Mouse (Mus musculus): ENCODE data around the gene Zfp523. TPM values are rescaled to one million over a fixed set of nuclear protein-coding genes. Genes with fewer than 3 reads are reported as not detected.

Zfp523 gene
- polyA plus RNA-seq, 1 experiment from 2014 or later = 40.3 TPM

DNA sequence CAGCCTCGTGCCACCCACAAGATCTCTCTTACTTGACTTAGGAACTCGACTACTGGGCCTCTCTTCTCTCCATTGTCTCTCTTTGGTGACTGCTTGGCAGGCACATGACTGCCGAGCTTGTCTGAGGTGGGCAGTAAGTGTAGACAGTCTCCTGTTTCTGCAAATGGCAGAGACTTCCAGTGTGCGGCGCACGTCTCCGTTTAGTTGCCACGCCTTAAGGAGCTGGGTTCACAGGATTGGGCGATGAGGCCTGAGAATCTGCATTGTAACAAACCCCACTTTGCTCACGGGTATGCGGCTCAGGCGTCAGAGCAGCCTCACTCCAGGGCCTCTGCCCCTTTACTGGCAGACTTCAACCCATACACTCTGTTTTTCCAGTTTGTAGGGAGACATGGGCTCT, 26.5 kb upstream of the Zfp523 start:
- Histone ChIP-seq H3K4me2 (ENCODE audit: low read length) (no peak overlapping the region), H3K27ac (ENCODE audit: low read length) (no peak overlapping the region), H3K4me3 (replicated peaks; ENCODE audit: low read length) (no peak overlapping the region), H3K9ac (replicated peaks; ENCODE audit: low read depth, low read length) (no peak overlapping the region), H3K36me3 (ENCODE audit: control insufficient read depth, insufficient read depth) (no peaks in the 10 kb centered on the region), H3K27me3 (replicated peaks; ENCODE audit: control insufficient read depth, insufficient read depth, low read length) (no peaks in the 10 kb centered on the region), H3K4me1 (replicated peaks; ENCODE audit: control insufficient read depth, insufficient read depth, low read length) (peaks cover 6% of the 10 kb centered on the region), H3K9me3 (ENCODE audit: control insufficient read depth, low read length) (no peaks in the 10 kb centered on the region)
- WGBS = 68% methylated on average over 12 of the region's 12 CpGs
- ATAC-seq = no peak

DNA sequence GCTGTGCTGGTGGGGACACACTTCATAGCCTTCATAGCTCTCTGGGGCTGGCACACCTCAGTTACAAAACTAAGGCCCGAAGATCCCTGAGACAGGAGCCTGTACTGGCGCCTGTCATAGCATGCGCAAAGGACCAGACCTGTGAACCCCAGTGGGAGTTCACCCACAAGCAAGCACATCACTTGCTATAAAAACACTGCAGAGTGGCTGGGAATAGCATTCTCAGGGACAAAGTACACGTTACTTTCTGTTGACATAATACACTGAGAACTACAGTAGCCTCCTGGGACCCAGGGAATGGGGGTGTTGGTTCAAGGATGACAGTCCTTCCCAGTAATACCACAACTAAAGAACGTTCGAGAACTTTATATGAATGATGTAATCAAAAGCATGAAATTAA, 23.8 kb upstream of the Zfp523 start:
- Histone ChIP-seq H3K27ac (ENCODE audit: low read length) (no peak overlapping the region), H3K4me2 (ENCODE audit: low read length) (no peak overlapping the region), H3K4me3 (replicated peaks; ENCODE audit: low read length) (no peak overlapping the region), H3K4me1 (replicated peaks; ENCODE audit: control insufficient read depth, insufficient read depth, low read length) (no peaks in the 10 kb centered on the region), H3K27me3 (replicated peaks; ENCODE audit: control insufficient read depth, insufficient read depth, low read length) (no peaks in the 10 kb centered on the region), H3K36me3 (ENCODE audit: control insufficient read depth, insufficient read depth) (no peaks in the 10 kb centered on the region), H3K9me3 (ENCODE audit: control insufficient read depth, low read length) (no peaks in the 10 kb centered on the region), H3K9ac (replicated peaks; ENCODE audit: low read depth, low read length) (no peak overlapping the region)
- WGBS = 86% methylated on average over 6 of the region's 6 CpGs
- no peak for ATAC-seq

DNA sequence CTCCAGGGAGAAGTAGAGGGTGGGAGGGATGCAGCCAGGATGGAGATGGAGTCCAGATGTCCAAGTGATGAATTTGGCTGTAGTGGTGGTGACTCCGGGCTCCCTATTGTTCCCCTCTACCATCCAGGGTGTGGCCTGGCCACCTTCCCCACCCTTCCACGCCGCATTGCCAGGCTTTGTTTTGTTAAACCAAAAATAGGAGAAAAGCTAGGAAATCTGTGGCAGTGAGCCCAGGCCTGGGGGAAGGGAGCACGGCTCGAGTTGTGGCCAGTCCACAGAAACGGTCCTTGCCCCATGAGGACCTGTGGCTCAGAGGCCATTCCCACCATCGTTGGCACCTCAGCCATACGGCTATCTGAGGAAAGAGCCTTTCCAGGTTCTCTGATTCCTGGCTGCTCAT, 22.0 kb upstream of the Zfp523 start:
- H3K4me2 ChIP-seq (ENCODE audit: low read length) = no peak overlapping the region
- no peak for ATAC-seq
- no peaks in the 10 kb centered on the region for H3K36me3 ChIP-seq (ENCODE audit: control insufficient read depth, insufficient read depth)
- no peaks in the 10 kb centered on the region for H3K4me1 ChIP-seq (replicated peaks; ENCODE audit: control insufficient read depth, insufficient read depth, low read length)
- 78% methylated on average over 8 of the region's 8 CpGs for WGBS
- H3K27ac ChIP-seq (ENCODE audit: low read length) = no peak overlapping the region
- no peaks in the 10 kb centered on the region for H3K9me3 ChIP-seq (ENCODE audit: control insufficient read depth, low read length)
- H3K27me3 ChIP-seq (replicated peaks; ENCODE audit: control insufficient read depth, insufficient read depth, low read length) = no peaks in the 10 kb centered on the region
- no peak overlapping the region for H3K9ac ChIP-seq (replicated peaks; ENCODE audit: low read depth, low read length)
- H3K4me3 ChIP-seq (replicated peaks; ENCODE audit: low read length) = no peak overlapping the region

- no peak overlapping the region for H3K9ac ChIP-seq (replicated peaks; ENCODE audit: low read depth, low read length)
- H3K36me3 ChIP-seq (ENCODE audit: control insufficient read depth, insufficient read depth) = 0 out of 2 replicates have a peak, but pooled peaks cover 2% of the 10 kb centered on the region
These were observed 16.6 kb upstream of the Zfp523 start for GRCm38 (mm10) chr17:28160361-28160760.

GRCm38 (mm10) chr17:28161310-28161881, 15.5 kb upstream of the Zfp523 start:
- no peak overlapping the region for H3K4me3 ChIP-seq (replicated peaks; ENCODE audit: low read length)
- H3K4me2 ChIP-seq (ENCODE audit: low read length) = no peak overlapping the region
- H3K4me1 ChIP-seq (replicated peaks; ENCODE audit: control insufficient read depth, insufficient read depth, low read length) = peaks cover 2% of the 10 kb centered on the region; the same call in 1 of the 2 replicates
- WGBS = 22% methylated on average over 11 of the region's 11 CpGs
- H3K27ac ChIP-seq (ENCODE audit: low read length) = no peak overlapping the region
- 0 out of 2 replicates have a peak, but pooled peaks cover 2% of the 10 kb centered on the region for H3K27me3 ChIP-seq (replicated peaks; ENCODE audit: control insufficient read depth, insufficient read depth, low read length)
- H3K9ac ChIP-seq (replicated peaks; ENCODE audit: low read depth, low read length) = no peak overlapping the region
- H3K9me3 ChIP-seq (ENCODE audit: control insufficient read depth, low read length) = no peaks in the 10 kb centered on the region
- ATAC-seq = no peak
- H3K36me3 ChIP-seq (ENCODE audit: control insufficient read depth, insufficient read depth) = 0 out of 2 replicates have a peak, but pooled peaks cover 2% of the 10 kb centered on the region

More at GRCm38 (mm10) chr17:28160361-28160760, 16.6 kb upstream of the Zfp523 start:
- WGBS = 31% methylated on average over 10 of the region's 10 CpGs
- no peak overlapping the region for H3K27ac ChIP-seq (ENCODE audit: low read length)
- 0 out of 2 replicates have a peak, but pooled peaks cover 2% of the 10 kb centered on the region for H3K27me3 ChIP-seq (replicated peaks; ENCODE audit: control insufficient read depth, insufficient read depth, low read length)
- no peak for ATAC-seq
- H3K4me2 ChIP-seq (ENCODE audit: low read length) = no peak overlapping the region
- H3K9me3 ChIP-seq (ENCODE audit: control insufficient read depth, low read length) = no peaks in the 10 kb centered on the region
- H3K4me1 ChIP-seq (replicated peaks; ENCODE audit: control insufficient read depth, insufficient read depth, low read length) = peaks cover 2% of the 10 kb centered on the region; the same call in 1 of the 2 replicates
- no peak overlapping the region for H3K4me3 ChIP-seq (replicated peaks; ENCODE audit: low read length)

- 13% methylated on average over 6 of the region's 6 CpGs for WGBS
- no peak overlapping the region for H3K27ac ChIP-seq (ENCODE audit: low read length)
- ATAC-seq = peak; percentile 63
- H3K4me3 ChIP-seq (replicated peaks; ENCODE audit: low read length) = no peak overlapping the region
- H3K4me2 ChIP-seq (ENCODE audit: low read length) = no peak overlapping the region
- peaks cover 2% of the 10 kb centered on the region; the same call in 1 of the 2 replicates for H3K4me1 ChIP-seq (replicated peaks; ENCODE audit: control insufficient read depth, insufficient read depth, low read length)
- 0 out of 2 replicates have a peak, but pooled peaks cover 3% of the 10 kb centered on the region for H3K36me3 ChIP-seq (ENCODE audit: control insufficient read depth, insufficient read depth)
- no peaks in the 10 kb centered on the region for H3K9me3 ChIP-seq (ENCODE audit: control insufficient read depth, low read length)
- 0 out of 2 replicates have a peak, but pooled peaks cover 2% of the 10 kb centered on the region for H3K27me3 ChIP-seq (replicated peaks; ENCODE audit: control insufficient read depth, insufficient read depth, low read length)
- H3K9ac ChIP-seq (replicated peaks; ENCODE audit: low read depth, low read length) = no peak overlapping the region
These were observed 13.3 kb upstream of the Zfp523 start for GRCm38 (mm10) chr17:28163666-28164065.

- no peak for ATAC-seq
- Histone ChIP-seq H3K4me2 (ENCODE audit: low read length) (no peak overlapping the region), H3K27me3 (replicated peaks; ENCODE audit: control insufficient read depth, insufficient read depth, low read length) (no peaks in the 10 kb centered on the region), H3K27ac (ENCODE audit: low read length) (no peak overlapping the region), H3K4me1 (replicated peaks; ENCODE audit: control insufficient read depth, insufficient read depth, low read length) (peaks cover 2% of the 10 kb centered on the region; the same call in 1 of the 2 replicates), H3K36me3 (ENCODE audit: control insufficient read depth, insufficient read depth) (0 out of 2 replicates have a peak, but pooled peaks cover 2% of the 10 kb centered on the region), H3K4me3 (replicated peaks; ENCODE audit: low read length) (no peak overlapping the region), H3K9me3 (ENCODE audit: control insufficient read depth, low read length) (no peaks in the 10 kb centered on the region), H3K9ac (replicated peaks; ENCODE audit: low read depth, low read length) (no peak overlapping the region)
- WGBS = 87% methylated on average over 6 of the region's 6 CpGs
These were observed 6.2 kb upstream of the Zfp523 start for GRCm38 (mm10) chr17:28170460-28171305.

DNA sequence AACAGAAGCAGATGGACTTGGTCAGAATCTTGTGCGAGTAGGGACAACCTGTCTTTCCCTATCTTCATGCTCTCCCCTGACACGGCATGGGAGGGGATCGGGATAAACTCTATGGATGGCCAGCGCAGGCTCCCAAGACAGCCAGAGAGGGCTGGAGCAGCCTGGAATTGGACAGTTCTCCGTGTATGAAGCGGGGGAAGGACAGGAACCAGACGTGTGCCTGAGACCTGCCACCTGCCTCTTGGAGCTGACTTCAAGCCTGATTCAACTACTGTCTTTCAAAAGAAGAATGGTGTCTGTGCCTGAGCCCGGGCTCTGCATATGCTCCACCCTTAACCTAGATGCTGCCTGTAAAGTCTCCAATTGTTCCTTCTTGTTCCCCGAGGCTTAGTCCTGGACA, 4.2 kb upstream of the Zfp523 start:
- Histone ChIP-seq H3K9me3 (ENCODE audit: control insufficient read depth, low read length) (no peaks in the 10 kb centered on the region), H3K36me3 (ENCODE audit: control insufficient read depth, insufficient read depth) (0 out of 2 replicates have a peak, but pooled peaks cover 2% of the 10 kb centered on the region), H3K4me3 (replicated peaks; ENCODE audit: low read length) (no peak overlapping the region), H3K27ac (ENCODE audit: low read length) (no peak overlapping the region), H3K4me1 (replicated peaks; ENCODE audit: control insufficient read depth, insufficient read depth, low read length) (peaks cover 13% of the 10 kb centered on the region), H3K9ac (replicated peaks; ENCODE audit: low read depth, low read length) (no peak overlapping the region), H3K4me2 (ENCODE audit: low read length) (no peak overlapping the region), H3K27me3 (replicated peaks; ENCODE audit: control insufficient read depth, insufficient read depth, low read length) (no peaks in the 10 kb centered on the region)
- ATAC-seq = no peak
- 72% methylated on average over 9 of the region's 9 CpGs for WGBS

DNA sequence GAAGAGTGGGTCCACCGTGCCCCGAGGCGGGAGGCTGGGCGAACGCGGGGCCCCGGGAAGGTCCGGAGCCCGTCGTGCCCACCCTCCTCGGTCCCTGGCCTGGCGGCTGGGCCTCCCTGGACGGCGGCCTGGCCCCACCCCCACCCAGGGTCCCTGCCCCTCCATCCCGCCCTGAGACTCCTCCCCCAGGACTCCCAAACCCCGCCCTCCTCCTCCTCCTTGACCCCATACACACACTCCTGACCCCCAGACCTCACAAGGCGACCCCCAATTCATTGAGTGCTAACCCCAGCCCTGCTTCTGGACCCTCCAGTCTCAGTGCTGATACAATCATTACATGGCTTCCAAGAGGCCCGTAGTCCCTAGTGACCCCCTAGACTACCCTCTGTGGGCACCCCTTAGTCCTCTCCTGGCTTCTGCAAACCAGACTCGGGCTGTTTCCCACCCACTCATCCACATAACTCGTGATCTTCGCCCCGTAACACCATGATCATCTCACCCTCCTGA, 664 bp downstream of the Zfp523 start:
- peak; percentile 55 for ATAC-seq
- 16% methylated on average over 8 of the region's 22 CpGs for WGBS

More for the DNA sequence above, 664 bp downstream of the Zfp523 start:
- H3K36me3 ChIP-seq (ENCODE audit: control insufficient read depth, insufficient read depth) = no peaks in the 10 kb centered on the region
- H3K4me3 ChIP-seq (replicated peaks; ENCODE audit: low read length) = peak overlapping the region; percentile 82
- H3K27ac ChIP-seq (ENCODE audit: low read length) = peak overlapping the region; percentile 86
- H3K9ac ChIP-seq (replicated peaks; ENCODE audit: low read depth, low read length) = peak overlapping the region; percentile 96
- H3K4me1 ChIP-seq (replicated peaks; ENCODE audit: control insufficient read depth, insufficient read depth, low read length) = peaks cover 19% of the 10 kb centered on the region
- no peaks in the 10 kb centered on the region for H3K9me3 ChIP-seq (ENCODE audit: control insufficient read depth, low read length)
- no peaks in the 10 kb centered on the region for H3K27me3 ChIP-seq (replicated peaks; ENCODE audit: control insufficient read depth, insufficient read depth, low read length)
- peak overlapping the region; percentile 82 for H3K4me2 ChIP-seq (ENCODE audit: low read length)
